Mouse (Mus musculus) layer of hippocampus, postnatal 10 days (tissue): Measurements from ENCODE around the gene Zfp983. TPM values are rescaled to one million over a fixed set of nuclear protein-coding genes. Genes with fewer than 3 reads are reported as not detected.

ENCODE experiments used
- total RNA-seq, 2 experiments: library from RNA; stranded (reverse); gene quantifications; 2 replicates each; pipeline ENCODE4 v1.2.3; 2021

The Zfp983 gene
- total RNA-seq, 2 experiments from 2014 or later = 9.9 to 10.1 TPM

Other genes with a start within 250 kb of the Zfp983 start
- 1 to 10 TPM; 1.6 TPM for gene Zfp54, start 227.4 kb upstream of the Zfp983 start, total RNA-seq
- 1 to 10 TPM; 3.3 to 3.5 TPM for gene Zfp51, start 200.2 kb upstream of the Zfp983 start, total RNA-seq
- 1 to 10 TPM; 4.9 to 5.4 TPM for gene Zfp53, start 161.6 kb upstream of the Zfp983 start, total RNA-seq
- gene Zfp52, start 115.1 kb upstream of the Zfp983 start, total RNA-seq = 1 to 10 TPM; 6.3 to 6.8 TPM
- gene Zfp948, start 83.6 kb upstream of the Zfp983 start, total RNA-seq = 10 to 100 TPM; 15.5 to 17.6 TPM
- gene Gm10226, start 41.2 kb downstream of the Zfp983 start, total RNA-seq = 1 to 10 TPM; 6.0 to 7.2 TPM
- gene Zfp760, start 57.1 kb downstream of the Zfp983 start, total RNA-seq = 1 to 10 TPM; 8.5 to 8.8 TPM
- gene Zfp229, start 80.2 kb downstream of the Zfp983 start, total RNA-seq = 1 to 10 TPM; 6.8 to 7.9 TPM
- gene Zfp820, start 195.1 kb downstream of the Zfp983 start, total RNA-seq = 1 to 10 TPM in 1 of 2 experiments, under 1 TPM in 1; 0.78 to 1.1 TPM